Mouse (Mus musculus) testis, postnatal 14 days (tissue): ENCODE measurements around the gene Mapk3.

Experiments used
- DNase-seq: peaks from one replicate; pipeline ENCODE4 v3.0.0; 2021; ENCODE audit warnings: low spot score

The Mapk3 gene

GRCm38 (mm10) chr7:126784469-126784868, 25.1 kb downstream of the Mapk3 start:
- no peak for DNase-seq

- no peak for DNase-seq
These were observed 25.7 kb downstream of the Mapk3 start for GRCm38 (mm10) chr7:126785056-126785455.

GRCm38 (mm10) chr7:126786142-126786541, 26.7 kb downstream of the Mapk3 start:
- DNase-seq, result no peak

GRCm38 (mm10) chr7:126789141-126789540, 29.7 kb downstream of the Mapk3 start:
- DNase-seq, result no peak

GRCm38 (mm10) chr7:126791851-126792720, 32.7 kb downstream of the Mapk3 start, which contains the start of gene Ppp4c:
Ppp4c (minus strand) TSS chr7:126792496.
- DNase-seq, result peak; percentile 96

GRCm38 (mm10) chr7:126792721-126793443, 33.5 kb downstream of the Mapk3 start:
- no peak for DNase-seq

- DNase-seq, result no peak
These were observed 34.3 kb downstream of the Mapk3 start for GRCm38 (mm10) chr7:126793456-126794270.

GRCm38 (mm10) chr7:126794271-126794605, 34.8 kb downstream of the Mapk3 start:
- DNase-seq, result peak; percentile 52

GRCm38 (mm10) chr7:126795387-126796317, 36.3 kb downstream of the Mapk3 start:
- no peak for DNase-seq

GRCm38 (mm10) chr7:126796350-126796932, 37.0 kb downstream of the Mapk3 start:
- no peak for DNase-seq

GRCm38 (mm10) chr7:126797411-126798126, 38.2 kb downstream of the Mapk3 start, which contains the start of gene Fam57b:
Fam57b (plus strand) TSS chr7:126797668.
- peak; percentile 84 for DNase-seq

- DNase-seq, result no peak
These were observed 39.0 kb downstream of the Mapk3 start for GRCm38 (mm10) chr7:126798127-126799049.

GRCm38 (mm10) chr7:126799050-126799467, 39.7 kb downstream of the Mapk3 start:
- DNase-seq, result peak; percentile 94

- no peak for DNase-seq
These were observed 40.3 kb downstream of the Mapk3 start for GRCm38 (mm10) chr7:126799468-126800268.

GRCm38 (mm10) chr7:126800269-126801056, 41.1 kb downstream of the Mapk3 start:
- DNase-seq, result no peak

GRCm38 (mm10) chr7:126801057-126801422, 41.6 kb downstream of the Mapk3 start:
- DNase-seq, result no peak
